Mouse (Mus musculus) adrenal gland, postnatal 10 days (tissue): ENCODE measurements around the gene 4931428L18Rik. TPM values are rescaled to one million over a fixed set of nuclear protein-coding genes. Genes with fewer than 3 reads are reported as not detected.

Experiments
- DNase-seq: peaks from one replicate; pipeline ENCODE4 v3.0.0; 2021; ENCODE audit warnings: mixed read lengths
- total RNA-seq, 2 experiments: library from RNA; stranded (reverse); gene quantifications; 2 replicates each; pipeline ENCODE4 v1.2.3; 2021

The 4931428L18Rik gene
- total RNA-seq, 2 experiments from 2014 or later: 0.54 TPM; not detected in 1

DNA sequence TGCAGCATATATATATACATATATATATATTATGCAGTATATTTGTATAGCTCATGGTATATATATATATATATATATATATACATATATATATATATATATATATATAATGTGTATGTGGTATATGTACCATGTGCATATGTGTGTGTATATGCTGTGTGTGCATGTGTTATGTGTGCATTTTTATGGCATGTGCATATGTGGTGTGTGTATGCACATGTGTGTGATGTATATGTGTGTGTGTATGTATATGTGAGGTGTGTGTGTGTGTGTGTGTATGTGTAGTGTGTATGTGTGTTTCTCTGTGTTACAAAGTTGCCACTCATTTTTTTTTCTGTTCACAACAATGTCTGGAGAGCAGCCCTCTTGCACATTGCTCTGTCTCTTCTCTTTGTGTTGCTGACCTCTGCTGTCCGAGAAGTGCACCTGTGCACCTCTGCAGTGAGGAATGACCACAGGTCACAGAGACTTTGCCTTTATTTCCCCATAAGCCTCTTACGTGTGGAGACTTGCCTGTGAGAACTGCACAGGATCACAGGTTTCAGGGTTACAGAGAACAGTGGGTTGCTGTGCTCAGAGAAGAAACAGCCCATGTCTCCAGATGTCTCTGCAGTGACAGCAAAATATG lies 69.6 kb downstream of the 4931428L18Rik start:
- peak; percentile 30 for DNase-seq

GRCm38 (mm10) chr1:31150546-31150945 lies 71.9 kb downstream of the 4931428L18Rik start:
- no peak for DNase-seq

DNA sequence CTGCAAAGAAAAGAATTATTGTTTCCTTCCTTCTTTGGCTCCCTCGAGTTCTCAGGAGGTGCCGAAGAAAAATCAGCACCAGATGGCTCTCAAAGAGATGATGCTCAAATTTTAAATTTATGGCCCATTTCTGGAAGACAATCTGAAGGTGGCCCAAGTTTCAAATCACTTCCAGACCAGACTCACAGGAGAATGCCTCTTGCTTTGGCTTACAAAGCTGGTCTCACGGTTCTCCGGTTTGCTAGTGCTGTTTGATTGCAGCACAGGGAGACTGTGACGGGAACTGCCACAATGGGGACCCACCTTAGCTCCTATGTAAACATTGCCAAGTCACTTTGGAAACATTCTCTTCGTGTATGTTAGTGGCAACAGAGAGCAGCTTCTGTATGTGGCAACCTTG lies 72.8 kb downstream of the 4931428L18Rik start:
- no peak for DNase-seq

DNA sequence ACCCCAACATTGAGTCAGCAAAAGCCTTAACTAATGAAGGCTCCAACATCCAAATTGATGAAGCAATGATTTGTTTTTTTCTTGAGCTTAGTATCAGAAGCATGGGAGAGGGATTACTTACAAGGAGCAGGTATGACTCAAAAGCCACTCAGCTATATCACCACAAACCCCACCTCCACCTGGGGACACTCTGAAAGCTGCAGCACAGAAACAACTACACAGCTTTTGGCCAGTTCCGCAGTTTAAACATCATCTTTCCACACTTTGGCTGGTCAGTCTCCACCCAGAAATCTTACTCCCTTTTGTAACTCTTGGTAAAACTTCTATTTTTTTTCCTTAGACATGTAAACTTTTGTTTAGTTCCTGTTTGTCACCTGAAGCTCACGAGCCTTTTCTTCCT lies 78.9 kb downstream of the 4931428L18Rik start:
- DNase-seq: no peak

GRCm38 (mm10) chr1:31142288-31143094 lies 80.0 kb downstream of the 4931428L18Rik start:
- no peak for DNase-seq

GRCm38 (mm10) chr1:31138387-31138786 lies 84.1 kb downstream of the 4931428L18Rik start:
- DNase-seq: no peak

DNA sequence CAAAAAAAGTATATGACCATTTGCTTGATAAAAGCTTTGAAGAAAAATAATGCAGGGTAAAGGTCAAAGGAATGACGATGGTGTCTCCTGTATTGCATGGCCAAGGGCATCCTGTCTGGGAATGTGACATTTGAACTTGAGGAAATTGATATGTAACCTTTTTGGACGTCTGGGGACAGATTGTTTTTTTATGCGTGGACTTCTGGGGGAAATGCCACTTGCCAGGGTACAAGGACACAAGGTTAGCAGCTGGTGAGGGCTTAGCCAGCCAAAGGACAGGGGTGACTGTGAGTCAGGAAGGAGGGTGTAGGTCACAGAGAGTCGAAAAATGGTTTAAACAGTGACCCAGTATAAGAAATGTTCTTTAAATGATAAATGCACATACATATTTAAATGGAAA lies 109.0 kb downstream of the 4931428L18Rik start:
- peak; percentile 59 for DNase-seq

- DNase-seq: no peak
Observed at GRCm38 (mm10) chr1:31107961-31108360, 114.5 kb downstream of the 4931428L18Rik start.

DNA sequence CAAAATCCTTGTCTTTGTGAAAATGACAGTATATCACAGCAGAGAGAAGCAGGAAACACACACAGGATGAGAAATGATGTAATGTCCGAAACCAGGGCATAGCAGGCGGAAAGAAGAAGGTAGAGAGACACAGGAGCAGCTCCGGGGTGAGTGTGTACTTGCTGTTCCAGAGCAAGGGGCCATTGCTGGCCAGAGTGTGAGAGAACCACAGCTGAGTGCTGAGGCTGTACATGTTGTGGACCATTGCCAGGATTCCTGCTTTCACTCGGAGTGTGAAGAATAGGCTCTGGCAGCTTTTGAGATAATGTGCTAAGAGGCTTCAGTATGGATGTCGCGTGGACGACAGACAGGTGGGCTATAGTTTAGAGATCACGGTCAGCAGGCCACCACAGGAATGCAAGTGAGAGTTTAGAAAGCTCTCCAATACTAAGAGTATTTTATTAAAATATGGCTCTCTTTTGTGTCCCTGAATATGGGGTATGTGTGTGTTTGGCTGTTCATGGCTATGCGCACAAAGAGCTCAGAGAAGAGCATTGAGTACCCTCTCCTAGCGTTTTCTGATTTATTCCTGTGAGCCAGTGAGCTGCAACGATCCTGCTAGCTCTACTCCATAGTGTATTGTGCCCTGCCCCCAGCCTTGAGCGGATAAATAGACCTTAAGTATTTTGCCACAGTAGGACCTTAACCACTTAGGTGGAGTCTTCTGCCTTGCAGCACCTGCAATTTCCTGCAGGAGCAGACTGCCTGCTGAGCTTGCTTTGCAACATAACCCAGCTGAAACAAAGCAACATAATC lies 119.4 kb downstream of the 4931428L18Rik start:
- no peak for DNase-seq

GRCm38 (mm10) chr1:31102280-31102679 lies 120.2 kb downstream of the 4931428L18Rik start:
- DNase-seq: no peak

DNA sequence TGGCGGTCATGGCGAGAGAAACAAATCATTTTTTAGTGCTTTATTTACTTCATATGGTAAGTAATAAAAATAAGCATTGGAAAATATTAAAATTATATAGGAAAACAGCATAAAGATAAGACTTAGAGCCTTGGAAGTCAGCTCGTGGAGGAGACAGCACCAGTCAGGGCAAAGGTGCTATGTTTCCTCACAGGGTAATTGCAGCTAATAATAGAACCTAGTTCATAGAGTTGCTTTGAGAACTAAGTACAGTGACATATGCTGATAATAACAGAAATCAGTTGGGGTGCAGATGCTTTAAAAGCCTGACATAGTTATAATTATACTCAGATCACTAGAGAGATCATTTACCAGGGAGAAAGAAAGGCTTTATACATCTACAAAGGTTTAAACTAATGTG lies 125.3 kb downstream of the 4931428L18Rik start:
- no peak for DNase-seq

DNA sequence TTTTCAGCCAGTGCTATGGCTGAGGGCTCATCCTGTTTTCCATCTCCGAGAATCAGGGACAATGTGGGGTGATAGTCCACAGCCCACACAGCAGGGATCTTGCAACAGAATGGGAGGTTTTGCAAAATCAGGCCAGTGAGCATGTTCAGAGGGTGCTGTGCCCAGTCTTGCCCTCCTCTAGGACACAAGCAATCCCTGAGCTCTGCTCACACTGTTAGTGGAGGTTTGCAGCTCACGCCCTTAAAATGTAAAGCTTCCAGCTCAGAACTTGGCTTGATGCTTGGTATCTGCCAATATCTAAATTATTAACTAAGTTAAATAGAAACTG lies 126.1 kb downstream of the 4931428L18Rik start:
- peak; percentile 54 for DNase-seq

DNA sequence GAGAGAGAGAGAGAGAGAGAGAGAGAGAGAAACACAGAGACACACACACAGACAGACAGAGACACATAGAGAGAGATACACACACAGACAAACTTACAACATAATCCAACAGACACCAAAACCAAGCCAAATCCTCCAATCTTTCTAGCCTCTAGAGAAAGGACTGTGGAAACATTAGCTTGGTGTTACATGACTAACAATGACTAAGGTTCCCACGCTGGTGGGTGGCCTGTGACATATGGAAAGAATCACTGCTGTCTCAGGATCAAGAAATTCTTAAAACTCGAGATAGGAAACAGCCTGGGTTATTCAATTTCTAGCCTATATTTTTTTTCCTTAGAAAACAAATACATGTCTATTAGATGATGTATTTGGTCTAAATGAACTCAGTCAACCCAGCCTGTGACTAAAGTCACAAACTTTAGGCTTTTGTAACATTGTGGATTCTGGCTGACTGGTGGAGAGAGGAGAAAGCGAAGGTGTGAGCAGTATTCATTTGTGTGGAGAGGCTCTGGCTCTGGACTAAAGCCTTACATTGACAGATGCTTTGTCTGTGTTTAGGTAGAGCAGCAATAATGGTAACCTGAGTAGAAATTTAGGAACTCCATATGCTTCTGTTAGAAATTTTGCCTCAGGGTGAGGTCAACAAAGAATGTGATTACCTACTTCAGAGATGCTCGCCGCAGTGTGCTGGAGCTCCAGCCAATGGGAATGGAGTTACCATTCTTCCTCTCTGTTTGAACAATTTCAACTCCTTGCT lies 126.6 kb downstream of the 4931428L18Rik start:
- DNase-seq: no peak

GRCm38 (mm10) chr1:31094792-31095191 lies 127.7 kb downstream of the 4931428L18Rik start:
- DNase-seq: no peak

- no peak for DNase-seq
Observed at GRCm38 (mm10) chr1:31093939-31094338, 128.5 kb downstream of the 4931428L18Rik start.

- DNase-seq: no peak
Observed at GRCm38 (mm10) chr1:31088686-31089085, 133.8 kb downstream of the 4931428L18Rik start.

GRCm38 (mm10) chr1:31072523-31073370 lies 149.7 kb downstream of the 4931428L18Rik start:
- DNase-seq: peak; percentile 34

DNA sequence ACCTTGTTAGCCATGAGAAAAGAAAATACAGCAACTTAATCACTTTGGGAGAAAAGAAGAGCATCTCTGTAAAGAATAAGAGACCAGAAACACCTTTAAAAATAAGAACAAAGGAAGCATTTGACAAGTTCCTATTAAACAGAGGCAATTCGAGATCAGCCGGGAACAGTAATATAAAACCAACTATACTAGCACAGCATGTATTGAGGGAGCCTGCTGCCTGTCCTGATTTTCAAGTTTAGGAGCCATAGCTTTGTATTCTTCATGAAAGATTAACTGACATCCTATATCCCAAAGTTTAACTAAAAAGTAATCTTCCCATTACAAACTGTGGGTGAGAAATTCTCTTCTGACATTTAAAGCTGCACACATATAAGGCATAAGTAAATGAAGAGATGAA lies 151.3 kb downstream of the 4931428L18Rik start:
- no peak for DNase-seq

GRCm38 (mm10) chr1:31064817-31065740 lies 157.4 kb downstream of the 4931428L18Rik start:
- DNase-seq: no peak

- no peak for DNase-seq
Observed at GRCm38 (mm10) chr1:31059806-31060205, 162.7 kb downstream of the 4931428L18Rik start.
